Mouse (Mus musculus) limb, embryonic 10.5 days (tissue): ENCODE data around the gene Obp2a. TPM values are rescaled to one million over a fixed set of nuclear protein-coding genes. Genes with fewer than 3 reads are reported as not detected.
"Not testable (repeated sequence)": the region's sequence is repeated elsewhere in the genome, so short reads cannot be mapped to it uniquely, and the experiment has no call there.

Source experiments
- DNase-seq: peaks from one replicate; pipeline ENCODE4 v3.0.0-alpha.2; 2017; ENCODE audit warnings: low spot score
- H3K27ac ChIP-seq: fragments of 300-500 bp; sonication (generic); 2 replicates; pipeline ENCODE4 v1.5.1; 2016; ENCODE audit warnings: mild to moderate bottlenecking
- H3K27me3 ChIP-seq: fragments of 300-500 bp; sonication (generic); 2 replicates; pipeline ENCODE4 v1.6.1; 2016; ENCODE audit warnings: low read depth, mild to moderate bottlenecking; ENCODE audit not compliant: poor library complexity, severe bottlenecking
- H3K36me3 ChIP-seq: fragments of 300-500 bp; sonication (generic); 2 replicates; pipeline ENCODE4 v1.6.1; 2016; ENCODE audit warnings: mild to moderate bottlenecking, moderate library complexity
- H3K4me1 ChIP-seq: fragments of 300-500 bp; sonication (generic); 2 replicates; pipeline ENCODE4 v1.6.1; 2016
- H3K4me3 ChIP-seq: fragments of 300-500 bp; sonication (generic); 2 replicates; pipeline ENCODE4 v1.5.1; 2016; ENCODE audit warnings: mild to moderate bottlenecking, moderate library complexity
- H3K9me3 ChIP-seq: fragments of 300-500 bp; sonication (generic); replicated peaks from 2 replicates; pipeline ENCODE4 v1.6.1; 2016; ENCODE audit warnings: mild to moderate bottlenecking
- WGBS: fragments of 180-500 bp; shearing (Covaris S2); methylation state at CpG from one replicate; pipeline ENCODE4 v1.1.7; 2016; 5-methylcytosine and 5-hydroxymethylcytosine counted together
- polyA plus RNA-seq: library from polyadenylated mRNA; unstranded; fragments of >200 nt; fragmentation: Nextera tagmentation; extraction: Ambion mirVana; gene quantifications from 2 replicates; pipeline ENCODE4 v1.2.1, GENCODE M21; 2016

Obp2a gene
- not detected in 2 replicates for polyA plus RNA-seq

DNA sequence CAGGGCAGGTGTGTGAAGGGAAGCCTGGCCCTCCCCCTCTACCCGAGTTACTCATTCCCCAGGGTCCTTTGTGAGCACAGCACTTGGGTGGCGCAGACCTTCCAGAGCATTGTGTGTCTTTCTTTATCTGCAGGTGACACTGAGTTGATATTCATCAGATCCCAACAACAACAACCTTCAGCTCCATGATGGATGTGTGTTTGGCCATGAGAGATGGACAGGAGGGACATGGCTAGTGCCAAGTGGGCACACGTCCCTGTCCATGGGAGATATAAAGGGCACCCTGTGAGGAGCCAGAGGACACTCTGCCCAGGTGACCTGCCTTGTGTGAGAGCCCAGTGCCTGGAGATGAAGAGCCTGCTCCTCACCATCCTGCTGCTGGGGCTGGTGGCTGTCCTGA, at the start of gene Obp2a:
Obp2a (plus strand) TSS at position 301 of the 400 bp plus-strand sequence.
- not testable (repeated sequence) for H3K9me3 ChIP-seq, H3K27me3 ChIP-seq, DNase-seq, H3K4me1 ChIP-seq, H3K4me3 ChIP-seq, H3K36me3 ChIP-seq, H3K27ac ChIP-seq
- 90% methylated on average over 3 of the region's 3 CpGs for WGBS

DNA sequence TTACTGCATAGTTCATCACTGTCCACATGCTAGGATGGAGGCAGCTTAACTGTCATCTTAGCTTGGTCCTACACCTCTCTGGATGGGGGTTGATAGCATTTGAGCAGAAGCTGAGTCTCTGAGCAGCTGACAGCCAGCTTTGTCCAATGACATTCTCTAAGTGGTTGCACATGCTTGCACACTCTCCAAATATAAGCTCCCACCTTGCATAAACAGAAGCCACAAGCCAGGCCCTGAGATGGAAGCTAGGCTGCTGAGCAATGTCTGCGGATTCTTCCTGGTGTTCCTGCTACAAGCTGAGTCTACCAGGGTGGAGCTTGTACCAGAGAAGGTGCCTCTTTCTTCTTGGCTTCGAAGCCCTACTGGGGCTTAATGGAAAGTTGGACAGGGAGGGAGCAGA, 46.9 kb upstream of the Obp2a start, which contains the start of gene Lcn8:
Lcn8 (plus strand) TSS at position 219 of the 400 bp plus-strand sequence.
- 80% methylated on average over 2 of the region's 2 CpGs for WGBS
- DNase-seq: no peak
- Histone ChIP-seq H3K4me1 (no peaks in the 10 kb centered on the region), H3K27me3 (no peaks in the 10 kb centered on the region), H3K27ac (no peak within 1 kb of the TSS), H3K36me3 (no peaks in the 10 kb centered on the region), H3K4me3 (no peak within 1 kb of the TSS), H3K9me3 (no peaks in the 10 kb centered on the region)

DNA sequence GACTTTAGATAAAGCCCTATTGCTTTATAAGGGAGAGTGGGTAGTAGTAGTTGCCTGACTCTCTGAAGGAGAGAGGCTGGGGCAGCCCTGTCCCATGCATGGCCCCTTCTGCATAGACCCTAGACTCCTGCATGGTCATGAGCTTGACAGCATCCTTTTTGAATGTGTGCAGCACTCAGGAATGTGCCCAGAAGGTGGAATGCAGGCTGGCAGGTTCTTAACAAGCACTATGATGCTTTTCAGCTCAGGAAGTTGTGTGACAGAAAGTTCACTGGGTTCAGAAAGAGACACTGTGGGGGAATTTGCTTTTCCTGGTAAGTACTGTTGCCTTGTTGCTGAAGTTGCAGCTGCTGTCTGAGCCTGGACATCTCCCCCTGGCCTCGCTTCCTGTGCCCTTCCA, 45.3 kb upstream of the Obp2a start:
- Histone ChIP-seq H3K27ac (no peak overlapping the region), H3K27me3 (no peaks in the 10 kb centered on the region), H3K36me3 (no peaks in the 10 kb centered on the region), H3K4me3 (no peak overlapping the region), H3K9me3 (no peaks in the 10 kb centered on the region), H3K4me1 (no peaks in the 10 kb centered on the region)
- DNase-seq: no peak
- WGBS: 53% methylated on average over 1 of the region's 1 CpGs

DNA sequence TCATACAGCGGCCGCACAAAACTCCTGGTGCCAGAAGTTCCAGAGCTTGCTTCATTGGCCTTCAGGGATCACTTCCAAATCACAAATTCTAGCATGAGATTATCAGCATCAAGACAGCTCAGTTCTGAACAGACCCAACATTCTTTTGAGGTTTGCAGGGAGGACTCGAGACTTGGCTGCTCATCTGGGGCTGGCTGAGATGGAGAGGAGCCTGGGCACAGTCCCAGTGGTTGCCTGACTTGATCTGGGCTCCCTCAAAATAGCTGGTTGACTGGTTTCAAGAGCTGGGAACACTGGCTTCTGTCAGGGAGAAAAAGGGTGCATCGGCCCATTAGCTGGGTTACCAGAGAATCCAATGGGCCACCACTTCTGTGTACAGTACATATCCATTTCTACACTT, 43.2 kb upstream of the Obp2a start:
- 81% methylated on average over 4 of the region's 4 CpGs for WGBS
- Histone ChIP-seq H3K4me1 (no peaks in the 10 kb centered on the region), H3K4me3 (no peak overlapping the region), H3K27me3 (no peaks in the 10 kb centered on the region), H3K9me3 (no peaks in the 10 kb centered on the region), H3K36me3 (no peaks in the 10 kb centered on the region), H3K27ac (no peak overlapping the region)
- no peak for DNase-seq

DNA sequence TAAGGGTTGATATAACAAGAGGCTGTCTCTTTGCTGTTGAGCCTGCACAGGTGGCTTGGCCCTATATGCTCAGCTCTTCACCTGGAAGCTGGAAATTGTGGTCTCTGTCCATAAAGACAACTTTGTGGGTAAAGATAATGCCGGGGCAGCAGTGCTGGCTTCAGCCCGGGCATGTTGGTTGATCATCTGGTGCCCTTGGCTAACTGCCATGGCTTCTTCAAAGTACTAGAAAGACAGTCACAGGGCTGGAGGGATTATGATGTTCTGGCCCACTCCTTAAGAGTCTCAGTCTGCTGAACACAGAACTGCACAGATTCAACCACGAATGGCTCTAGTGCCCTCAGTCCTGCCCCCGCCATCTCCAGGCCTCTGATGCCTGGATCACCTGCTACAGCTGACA, 42.6 kb upstream of the Obp2a start:
- H3K36me3 ChIP-seq: no peaks in the 10 kb centered on the region
- DNase-seq: no peak
- no peak overlapping the region for H3K4me3 ChIP-seq
- 89% methylated on average over 4 of the region's 4 CpGs for WGBS
- no peaks in the 10 kb centered on the region for H3K27me3 ChIP-seq
- H3K4me1 ChIP-seq: no peaks in the 10 kb centered on the region
- H3K27ac ChIP-seq: no peak overlapping the region
- H3K9me3 ChIP-seq: no peaks in the 10 kb centered on the region

DNA sequence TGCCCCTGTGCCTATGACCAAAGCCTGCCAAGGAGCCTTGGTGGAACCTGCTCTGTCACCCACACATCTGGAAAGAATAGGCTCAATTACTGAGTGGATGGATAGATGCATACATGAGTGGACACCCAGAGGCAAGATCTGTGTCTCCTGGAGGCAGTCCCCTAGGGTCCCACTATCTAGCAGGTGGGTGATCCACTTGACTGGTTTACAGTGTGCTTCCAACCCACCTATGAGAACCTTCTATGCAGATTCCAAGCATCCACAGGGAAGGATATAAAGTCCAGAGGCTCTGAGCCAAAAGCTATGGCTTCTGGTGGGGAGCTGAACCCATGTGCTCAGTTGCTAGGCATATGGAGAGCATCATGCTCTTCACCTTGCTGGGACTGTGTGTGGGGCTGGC, 42.2 kb upstream of the Obp2a start, which contains the start of gene Lcn5:
Lcn5 (plus strand) TSS at position 301 of the 400 bp plus-strand sequence.
- no peak within 1 kb of the TSS for H3K4me3 ChIP-seq
- no peak within 1 kb of the TSS for H3K27ac ChIP-seq
- no peak for DNase-seq
- H3K36me3 ChIP-seq: no peaks in the 10 kb centered on the region
- H3K27me3 ChIP-seq: no peaks in the 10 kb centered on the region
- H3K4me1 ChIP-seq: no peaks in the 10 kb centered on the region
- H3K9me3 ChIP-seq: no peaks in the 10 kb centered on the region

DNA sequence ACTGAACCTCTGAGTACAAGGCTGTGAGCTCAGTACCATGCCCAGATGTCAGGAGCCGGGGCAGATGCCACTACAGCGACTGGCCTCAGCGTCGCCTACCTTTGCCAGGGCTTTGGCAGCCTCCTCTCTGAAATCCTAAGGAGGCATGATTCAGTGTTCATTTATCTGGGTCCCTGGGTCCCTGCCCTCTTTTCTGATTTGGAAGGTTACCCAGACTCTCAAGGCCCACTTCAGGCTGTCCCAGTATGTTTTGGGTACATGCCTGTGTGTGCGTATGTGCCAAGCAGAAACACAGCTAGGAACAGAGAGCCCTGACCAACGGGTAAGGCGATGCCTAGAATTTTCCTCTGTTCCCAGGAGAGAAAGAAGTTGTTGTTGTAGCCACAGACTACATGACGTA, 39.6 kb upstream of the Obp2a start:
- no peaks in the 10 kb centered on the region for H3K9me3 ChIP-seq
- H3K36me3 ChIP-seq: no peaks in the 10 kb centered on the region
- no peaks in the 10 kb centered on the region for H3K4me1 ChIP-seq
- H3K27ac ChIP-seq: no peak overlapping the region
- H3K27me3 ChIP-seq: no peaks in the 10 kb centered on the region
- no peak for DNase-seq
- 91% methylated on average over 8 of the region's 8 CpGs for WGBS
- H3K4me3 ChIP-seq: no peak overlapping the region

DNA sequence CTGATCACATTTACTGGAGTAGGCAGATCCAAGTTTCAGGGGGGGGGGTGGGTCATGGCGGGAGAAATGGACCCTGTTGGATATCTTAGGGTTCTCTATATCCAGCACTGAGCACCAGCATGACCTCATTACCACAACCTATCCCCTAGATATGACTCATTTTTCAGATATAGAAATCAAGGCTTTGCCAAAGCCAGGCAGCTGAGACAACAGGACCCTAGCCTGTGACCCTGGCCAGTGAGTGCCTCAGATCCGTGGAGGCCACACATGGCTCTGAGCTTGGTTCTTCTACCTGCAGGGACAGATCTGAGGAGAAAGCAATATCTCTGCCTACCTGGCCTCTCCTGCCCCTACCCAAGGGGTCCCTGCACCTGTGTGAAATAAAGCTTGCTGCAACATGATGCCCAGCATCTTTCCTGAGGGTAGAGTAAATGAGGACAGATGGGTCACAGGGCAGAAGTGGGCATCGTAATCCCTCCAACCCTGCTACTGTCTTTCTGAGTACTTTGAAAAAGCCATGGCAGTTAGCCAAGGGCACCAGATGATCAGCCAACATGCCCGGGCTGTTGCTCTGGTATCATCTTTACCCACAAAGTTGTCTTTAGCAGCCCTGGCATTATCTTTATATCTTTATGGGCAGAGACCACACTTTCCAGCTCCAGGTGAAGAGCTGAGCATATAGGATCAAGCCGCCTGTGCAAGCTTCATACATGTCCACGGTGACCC, 38.4 kb upstream of the Obp2a start:
- WGBS: 84% methylated on average over 6 of the region's 6 CpGs
- H3K9me3 ChIP-seq: no peaks in the 10 kb centered on the region

DNA sequence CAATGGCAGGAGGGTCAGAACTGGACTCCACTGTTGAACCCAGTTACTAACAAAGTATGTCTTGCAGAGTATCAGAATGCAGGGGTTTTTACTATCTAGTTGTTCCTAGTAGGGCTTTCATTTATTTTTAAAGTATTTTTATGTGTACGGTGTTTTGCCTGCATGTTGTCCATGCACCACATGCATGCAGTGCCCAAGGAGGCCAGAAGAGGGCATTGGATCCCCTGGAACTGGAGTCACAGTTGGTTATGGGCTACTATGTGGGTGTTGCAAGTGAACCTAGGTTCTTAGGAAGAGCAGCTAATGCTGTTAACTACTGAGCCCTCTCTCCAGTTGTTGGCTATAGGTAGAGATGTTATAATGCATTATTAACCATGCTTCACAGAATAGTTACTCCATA, 36.3 kb upstream of the Obp2a start:
- WGBS: 69% methylated on average over 1 of the region's 1 CpGs
- peak; percentile 60 for DNase-seq
- H3K27me3 ChIP-seq: no peaks in the 10 kb centered on the region

More for the DNA sequence above, 38.4 kb upstream of the Obp2a start:
- no peaks in the 10 kb centered on the region for H3K4me1 ChIP-seq
- H3K4me3 ChIP-seq: no peak overlapping the region
- DNase-seq: no peak
- H3K27ac ChIP-seq: no peak overlapping the region
- H3K36me3 ChIP-seq: no peaks in the 10 kb centered on the region
- H3K27me3 ChIP-seq: no peaks in the 10 kb centered on the region

DNA sequence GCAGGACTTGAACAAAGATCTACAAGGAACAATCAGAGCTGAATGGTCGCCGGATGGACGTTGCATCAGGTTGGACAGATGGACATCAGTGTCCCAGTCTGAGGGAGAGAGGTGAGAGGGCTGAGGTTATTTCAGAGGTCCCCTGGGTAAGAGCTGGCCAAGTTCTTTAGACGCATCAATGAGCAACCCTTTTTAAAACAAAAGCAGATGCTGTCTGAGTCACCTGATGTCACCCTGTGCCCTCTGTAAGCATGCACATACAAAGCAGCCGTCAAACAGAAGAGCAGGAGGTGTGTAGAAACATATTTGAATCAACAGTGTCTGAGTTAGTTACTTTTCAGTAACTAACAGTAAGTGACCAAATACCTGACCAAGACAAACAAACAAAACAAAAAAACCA, 35.7 kb upstream of the Obp2a start:
- H3K4me3 ChIP-seq: no peak overlapping the region
- 72% methylated on average over 5 of the region's 5 CpGs for WGBS
- H3K9me3 ChIP-seq: no peaks in the 10 kb centered on the region
- no peaks in the 10 kb centered on the region for H3K36me3 ChIP-seq
- no peaks in the 10 kb centered on the region for H3K4me1 ChIP-seq
- no peaks in the 10 kb centered on the region for H3K27me3 ChIP-seq
- no peak for DNase-seq
- no peak overlapping the region for H3K27ac ChIP-seq

More for the DNA sequence above, 36.3 kb upstream of the Obp2a start:
- Histone ChIP-seq H3K4me1 (no peaks in the 10 kb centered on the region), H3K27ac (no peak overlapping the region), H3K9me3 (no peaks in the 10 kb centered on the region), H3K4me3 (no peak overlapping the region), H3K36me3 (no peaks in the 10 kb centered on the region)

DNA sequence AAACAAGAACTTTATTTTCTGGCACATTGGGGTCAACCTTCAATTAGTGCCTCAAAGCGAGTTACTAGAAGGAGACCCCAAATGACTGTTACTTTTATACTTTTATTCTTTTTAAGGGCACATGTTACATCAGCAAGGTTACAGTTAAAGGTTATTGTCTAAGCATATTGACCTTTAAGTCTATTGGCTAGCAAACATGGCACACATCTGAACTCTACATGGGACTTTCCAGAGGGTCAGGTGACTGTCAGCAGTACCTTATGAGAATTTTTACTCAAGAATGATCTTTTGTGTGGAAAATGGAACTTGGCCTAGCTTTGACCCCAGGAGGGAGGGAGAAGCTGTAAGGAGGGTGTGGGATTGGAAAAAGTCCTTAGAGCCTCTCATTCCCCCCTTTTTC, 33.3 kb upstream of the Obp2a start:
- H3K4me3 ChIP-seq: no peak overlapping the region
- no peaks in the 10 kb centered on the region for H3K36me3 ChIP-seq
- 72% methylated on average over 1 of the region's 1 CpGs for WGBS
- no peaks in the 10 kb centered on the region for H3K9me3 ChIP-seq
- no peak overlapping the region for H3K27ac ChIP-seq
- no peak for DNase-seq
- H3K27me3 ChIP-seq: no peaks in the 10 kb centered on the region
- no peaks in the 10 kb centered on the region for H3K4me1 ChIP-seq

DNA sequence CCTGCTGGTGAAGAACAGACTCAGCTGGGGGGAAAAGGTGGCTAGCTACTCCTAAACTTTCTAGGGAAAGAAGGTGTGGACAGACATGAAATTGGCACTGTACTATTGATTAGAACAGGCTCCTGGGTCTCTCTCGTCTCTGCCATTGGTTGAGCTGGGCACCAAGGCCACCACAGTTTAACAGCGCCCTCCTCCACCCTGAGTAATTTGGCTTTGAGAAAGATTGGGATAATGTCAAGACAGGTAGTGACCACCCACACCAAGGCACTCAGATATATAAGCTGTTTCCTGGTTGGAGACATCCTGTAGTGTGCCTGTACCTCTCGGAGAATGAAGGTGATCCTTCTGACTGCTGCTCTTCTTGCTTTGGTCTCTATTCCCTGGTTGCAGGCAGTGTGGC, 23.4 kb upstream of the Obp2a start, which contains the start of gene Lcn6:
Lcn6 (plus strand) TSS at position 301 of the 400 bp plus-strand sequence.
- no peaks in the 10 kb centered on the region for H3K27me3 ChIP-seq
- H3K27ac ChIP-seq: no peak within 1 kb of the TSS
- 93% methylated on average over 3 of the region's 3 CpGs for WGBS
- H3K4me1 ChIP-seq: no peaks in the 10 kb centered on the region
- DNase-seq: no peak
- no peak within 1 kb of the TSS for H3K4me3 ChIP-seq
- H3K36me3 ChIP-seq: no peaks in the 10 kb centered on the region
- H3K9me3 ChIP-seq: no peaks in the 10 kb centered on the region

DNA sequence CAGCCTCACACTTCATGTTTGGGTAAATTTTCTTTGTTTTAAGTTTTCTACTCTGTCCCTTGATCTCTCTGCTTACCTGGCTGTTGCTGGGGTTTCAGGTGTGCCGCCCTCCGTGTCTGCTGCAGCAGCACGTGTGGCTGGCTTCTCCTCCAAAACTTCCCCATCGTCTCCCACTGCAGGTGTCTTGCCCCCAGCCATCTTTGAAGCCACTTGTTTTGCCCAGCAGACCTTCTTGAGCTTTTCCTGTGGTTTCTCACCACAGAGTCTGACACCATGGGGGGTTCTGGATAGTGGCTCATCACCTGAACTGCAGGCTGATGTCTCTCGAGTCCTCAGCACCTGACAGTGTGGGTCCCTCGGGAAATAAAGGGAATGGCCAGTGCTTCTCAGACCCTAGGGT, 20.3 kb upstream of the Obp2a start:
- Histone ChIP-seq H3K9me3 (no peaks in the 10 kb centered on the region), H3K36me3 (no peaks in the 10 kb centered on the region), H3K4me3 (no peak overlapping the region), H3K27ac (no peak overlapping the region), H3K4me1 (no peaks in the 10 kb centered on the region), H3K27me3 (no peaks in the 10 kb centered on the region)
- DNase-seq: no peak
- WGBS: 83% methylated on average over 6 of the region's 6 CpGs

DNA sequence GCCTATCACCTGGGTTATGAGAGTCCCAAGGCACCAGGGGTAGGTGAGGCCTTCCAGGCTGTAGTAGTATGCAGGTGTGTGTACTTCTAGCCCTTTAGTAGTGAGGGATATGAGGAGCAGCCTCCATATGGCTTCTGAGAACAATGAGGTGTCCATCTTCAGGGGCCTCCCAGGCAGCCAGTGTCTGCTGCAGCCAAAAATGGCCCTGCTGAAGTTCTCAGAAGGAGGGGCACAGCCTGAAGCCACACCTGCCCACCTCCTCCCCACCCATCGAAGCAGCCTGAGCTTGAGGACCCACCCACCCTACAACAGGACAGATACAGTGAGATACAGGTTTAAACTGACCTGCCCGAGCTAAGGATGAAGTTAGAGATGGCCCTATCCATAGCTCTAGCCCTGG, 17.4 kb upstream of the Obp2a start, which contains the start of gene Lcn10:
Lcn10 (plus strand) TSS at position 301 of the 400 bp plus-strand sequence.
- WGBS: 86% methylated on average over 2 of the region's 2 CpGs
- no peaks in the 10 kb centered on the region for H3K4me1 ChIP-seq

More for the DNA sequence above, 17.4 kb upstream of the Obp2a start, which contains the start of gene Lcn10:
- Histone ChIP-seq H3K27ac (no peak within 1 kb of the TSS), H3K36me3 (no peaks in the 10 kb centered on the region), H3K9me3 (no peaks in the 10 kb centered on the region), H3K4me3 (no peak within 1 kb of the TSS), H3K27me3 (no peaks in the 10 kb centered on the region)
- no peak for DNase-seq
